Mouse (Mus musculus): ENCODE results near the gene Sptlc2. TPM values are rescaled to one million over a fixed set of nuclear protein-coding genes. Genes with fewer than 3 reads are reported as not detected.

Gene Sptlc2
- total and polyA plus RNA-seq, 3 experiments: 37.1 to 68.6 (median 49.2) TPM

- dilution Hi-C loops (cut with MboI; ENCODE audit: extremely low pct_ligation_motif_present, extremely low pct_unique_long_range_greater_than_20kb, low sequenced_read_pairs) (no loop called here), in situ Hi-C loops (cut with MboI; ENCODE audit: low pct_ligation_motif_present, low pct_unique_long_range_greater_than_20kb, low sequenced_read_pairs) (no loop called here)
- Histone ChIP-seq H3K79me2 (replicated peaks; ENCODE audit: control insufficient read depth, extremely low read depth, insufficient read depth, poor library complexity, severe bottlenecking) (no peaks in the 10 kb centered on the region), H3K4me1 (ENCODE audit: control insufficient read depth in 1 of 2, insufficient read depth in 2 of 2) (peaks cover 2 to 3% of the 10 kb centered on the region in 2 experiments; a peak in 3 of 4 replicates), H3K36me3 (replicated peaks in 1 of 2; ENCODE audit: control insufficient read depth in 1 of 2, insufficient read depth in 1 of 2, low read length in 1 of 2) (no peaks in the 10 kb centered on the region), H3K4me2 (ENCODE audit: insufficient read depth, low read depth, poor library complexity, severe bottlenecking) (peak overlapping the region; percentile 68), H3K27ac (ENCODE audit: insufficient read depth, low read depth) (no peak overlapping the region), H3K4me3 (replicated peaks in 1 of 3; ENCODE audit: low read depth in 2 of 3, low read length in 2 of 3, poor library complexity in 1 of 3) (peak overlapping the region in 1 of 3 experiments; percentile 67), H3K9ac (ENCODE audit: insufficient read depth, low read depth) (peak overlapping the region; percentile 37; the same call in 1 of the 2 replicates), H3K27me3 (replicated peaks) (peaks cover 16% of the 10 kb centered on the region), H3K9me3 (replicated peaks; ENCODE audit: low read length) (peaks cover 8% of the 10 kb centered on the region)
- TF ChIP-seq ZKSCAN1 (IDR thresholded peaks at IDR 0.05; ENCODE audit: borderline replicate concordance, low read depth, low read length) (no peak), KAT2A (IDR thresholded peaks at IDR 0.05; ENCODE audit: insufficient replicate concordance, low read length) (no peak), RAD21 (IDR thresholded peaks at IDR 0.05; ENCODE audit: low read depth, low read length) (no peak), CHD1 (IDR thresholded peaks at IDR 0.05; ENCODE audit: low read depth, low read length) (no peak), JUN (IDR thresholded peaks at IDR 0.05; ENCODE audit: insufficient read depth, low read depth, low read length) (no peak)
- DNase-seq (ENCODE audit: extremely low read depth): no peak
Measured at GRCm38 (mm10) chr12:87300441-87300690, 87.8 kb downstream of the Sptlc2 start.

GRCm38 (mm10) chr12:87299657-87300440, 88.3 kb downstream of the Sptlc2 start, which contains the start of gene Ism2:
Ism2 (minus strand) TSS chr12:87299705.
- H3K4me1 ChIP-seq (ENCODE audit: control insufficient read depth in 1 of 2, insufficient read depth in 2 of 2): peaks cover 2 to 3% of the 10 kb centered on the region in 2 experiments; a peak in 3 of 4 replicates
- in situ Hi-C loops (cut with MboI; ENCODE audit: low pct_ligation_motif_present, low pct_unique_long_range_greater_than_20kb, low sequenced_read_pairs): no loop called here
- H3K9ac ChIP-seq (ENCODE audit: insufficient read depth, low read depth): peak within 1 kb of the TSS; percentile 37
- no peak within 1 kb of the TSS for H3K27ac ChIP-seq (ENCODE audit: insufficient read depth, low read depth)
- no peak for DNase-seq (ENCODE audit: extremely low read depth)
- no peaks in the 10 kb centered on the region for H3K79me2 ChIP-seq (replicated peaks; ENCODE audit: control insufficient read depth, extremely low read depth, insufficient read depth, poor library complexity, severe bottlenecking)
- TF ChIP-seq KAT2A (IDR thresholded peaks at IDR 0.05; ENCODE audit: insufficient replicate concordance, low read length) (no peak), GABPA (IDR thresholded peaks at IDR 0.05; ENCODE audit: insufficient replicate concordance, low read depth, low read length) (no peak), POLR2A (IDR thresholded peaks at IDR 0.05; ENCODE audit: low read depth, low read length) (0 out of 2 replicates have a peak, but pooled peaks have one; percentile 14), NRF1 (IDR thresholded peaks at IDR 0.05; ENCODE audit: low read depth, low read length) (peak; percentile 66), UBTF (IDR thresholded peaks at IDR 0.05; ENCODE audit: low read depth, low read length) (peak; percentile 49; the same call in 1 of the 2 replicates), MAX (IDR thresholded peaks at IDR 0.05; ENCODE audit: low read length) (no peak), TBP (conservative IDR thresholded peaks at IDR 0.05; ENCODE audit: low read depth, low read length) (no peak), TCF12 (IDR thresholded peaks at IDR 0.05; ENCODE audit: low read depth, low read length) (no peak), ELF1 (IDR thresholded peaks at IDR 0.05; ENCODE audit: low read depth, low read length) (no peak), CHD2 (IDR thresholded peaks at IDR 0.05; ENCODE audit: low read length) (0 out of 2 replicates have a peak, but pooled peaks have one; percentile 25)
- peak within 1 kb of the TSS; percentile 40 to 67 (median 54) for H3K4me3 ChIP-seq (replicated peaks in 1 of 3; ENCODE audit: low read depth in 2 of 3, low read length in 2 of 3, poor library complexity in 1 of 3)
- H3K9me3 ChIP-seq (replicated peaks; ENCODE audit: low read length): peaks cover 8% of the 10 kb centered on the region
- dilution Hi-C loops (cut with MboI; ENCODE audit: extremely low pct_ligation_motif_present, extremely low pct_unique_long_range_greater_than_20kb, low sequenced_read_pairs): no loop called here
- no peaks in the 10 kb centered on the region for H3K36me3 ChIP-seq (replicated peaks in 1 of 2; ENCODE audit: control insufficient read depth in 1 of 2, insufficient read depth in 1 of 2, low read length in 1 of 2)
- H3K27me3 ChIP-seq (replicated peaks): peaks cover 16% of the 10 kb centered on the region
- H3K4me2 ChIP-seq (ENCODE audit: insufficient read depth, low read depth, poor library complexity, severe bottlenecking): peak within 1 kb of the TSS; percentile 68

Measured in CH12.LX (cell line).